Mouse (Mus musculus) heart, postnatal 0 days (tissue): ENCODE data around the gene Cdc42bpg.

ENCODE experiments used
- CTCF ChIP-seq: IDR thresholded peaks from 2 replicates; pipeline ENCODE4 v1.5.1; 2016; ENCODE audit warnings: antibody characterized with exemption, control low read depth, low read depth
- EP300 ChIP-seq: IDR thresholded peaks from 2 replicates; pipeline ENCODE4 v1.6.1; 2016; ENCODE audit warnings: antibody characterized with exemption, low read depth

GRCm38 (mm10) chr19:6341453-6342077 lies 35.3 kb downstream of the Cdc42bpg start:
- TF ChIP-seq CTCF (no peak), EP300 (no peak)
